Mouse (Mus musculus) small intestine, adult 2 months (tissue): ENCODE data around the gene Selenos.

ENCODE experiments used
- CTCF ChIP-seq: fragments of 200-500 bp; IDR thresholded peaks from 2 replicates; pipeline ENCODE4 v1.5.1; 2012; ENCODE audit warnings: low read depth, mild to moderate bottlenecking, control low read depth, inconsistent platforms, low read length, moderate library complexity, mixed read lengths; ENCODE audit not compliant: insufficient replicate concordance, insufficient read length; ENCODE audit errors: extremely low read depth
- POLR2A ChIP-seq: fragments of 200-500 bp; IDR thresholded peaks from 2 replicates; pipeline ENCODE4 v1.6.1; 2012; ENCODE audit warnings: low read depth, mild to moderate bottlenecking, control low read depth, inconsistent platforms, low read length, moderate library complexity

GRCm38 (mm10) chr7:66087652-66088051 lies 8.2 kb downstream of the Selenos start:
- TF ChIP-seq CTCF (no peak), POLR2A (no peak)
